Mouse (Mus musculus): ENCODE data around the gene Zeb2.

- TF ChIP-seq GATA1 (IDR thresholded peaks at IDR 0.05; ENCODE audit: low read length) (no peak), TAL1 (IDR thresholded peaks at IDR 0.05; ENCODE audit: low read length) (0 out of 3 replicates have a peak, but pooled peaks have one; percentile 14)
Measured at GRCm38 (mm10) chr2:45068792-45069550, 48.2 kb downstream of the Zeb2 start.
